ENCODE assay signal across 16 mouse cellular contexts in the genomic region with DNA sequence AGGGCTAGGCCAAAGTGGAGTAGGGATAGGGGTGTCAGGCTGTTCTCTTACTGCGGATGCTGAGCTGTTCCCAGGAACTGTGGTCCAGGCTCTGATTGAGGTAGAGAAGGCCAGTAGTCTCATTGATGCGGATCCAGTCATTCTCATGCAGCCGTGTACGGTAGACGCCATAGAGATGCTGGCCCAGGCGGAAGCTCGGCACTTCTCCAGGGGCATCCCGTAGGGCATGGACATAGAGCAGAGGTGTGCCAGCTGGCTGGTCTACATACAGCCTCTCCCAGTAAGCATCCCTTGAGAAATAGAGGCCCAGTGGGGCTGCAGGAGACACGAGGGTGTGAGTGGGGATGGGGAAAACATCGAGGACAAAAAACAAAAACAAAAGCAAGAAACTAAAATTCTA. TPM values are rescaled to one million over a fixed set of nuclear protein-coding genes. Genes with fewer than 3 reads are reported as not detected.
"Had no signal": no experiment of that assay in that cellular context is flagged by ENCODE, and none has a peak within 500 bp of the region (broad histone marks: within the 10 kb centered on the region; RNA-seq: fewer than 3 reads in every experiment).

No protein-coding gene starts in this region.

- DNase-seq: gastrocnemius, postnatal 36 days; heart, adult 11 months; heart, adult 2 months; heart, postnatal 14 days; heart, postnatal 36 days; kidney, adult 11 months; kidney, adult 2 months; kidney, adult 9 months; kidney, postnatal 14 days; kidney, postnatal 36 days; layer of hippocampus, adult 9-11 months; layer of hippocampus, postnatal 36 days; left cerebral cortex, postnatal 4 days; lung, adult 18-20 months had no signal

RNA-seq across cellular contexts. Expression of a gene that starts 13.4 kb away (rescaled TPM):
- total RNA-seq: hematopoietic stem cell, adult 5-6 weeks; liver, adult 2 months had no signal
